Mouse (Mus musculus) thymus, postnatal 25 days (tissue): ENCODE measurements around the gene Gm11541.
"Not testable (repeated sequence)": the region's sequence is repeated elsewhere in the genome, so short reads cannot be mapped to it uniquely, and the experiment has no call there.

Experiments
- DNase-seq: peaks from one replicate; pipeline ENCODE4 v3.0.0; 2022

Gene Gm11541

GRCm38 (mm10) chr11:94697140-94697539 is 7.2 kb downstream of the Gm11541 start:
- peak; percentile 49 for DNase-seq

GRCm38 (mm10) chr11:94695508-94695907 is 8.8 kb downstream of the Gm11541 start:
- DNase-seq: peak; percentile 21

DNA sequence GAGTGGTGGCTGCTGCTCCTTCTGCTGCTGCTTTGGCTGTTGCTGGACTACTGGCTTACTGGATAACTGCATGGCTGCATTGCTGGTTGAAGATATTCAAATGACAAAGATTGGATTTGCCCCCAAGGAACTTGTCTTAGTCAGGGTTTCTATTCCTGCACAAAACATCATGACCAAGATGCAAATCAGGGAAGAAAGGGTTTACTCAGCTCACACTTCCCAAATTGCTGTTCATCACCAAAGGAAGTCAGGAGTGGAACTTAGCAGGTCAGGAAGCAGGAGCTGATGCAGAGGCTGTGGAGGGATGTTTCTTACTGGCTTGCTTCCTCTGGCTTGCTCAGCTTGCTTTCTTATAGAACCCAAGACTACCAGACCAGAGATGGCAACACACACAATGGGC is 11.8 kb downstream of the Gm11541 start:
- not testable (repeated sequence) for DNase-seq

GRCm38 (mm10) chr11:94687178-94687577 is 17.1 kb downstream of the Gm11541 start:
- DNase-seq: no peak

GRCm38 (mm10) chr11:94682427-94682826 is 21.9 kb downstream of the Gm11541 start:
- DNase-seq: no peak

DNA sequence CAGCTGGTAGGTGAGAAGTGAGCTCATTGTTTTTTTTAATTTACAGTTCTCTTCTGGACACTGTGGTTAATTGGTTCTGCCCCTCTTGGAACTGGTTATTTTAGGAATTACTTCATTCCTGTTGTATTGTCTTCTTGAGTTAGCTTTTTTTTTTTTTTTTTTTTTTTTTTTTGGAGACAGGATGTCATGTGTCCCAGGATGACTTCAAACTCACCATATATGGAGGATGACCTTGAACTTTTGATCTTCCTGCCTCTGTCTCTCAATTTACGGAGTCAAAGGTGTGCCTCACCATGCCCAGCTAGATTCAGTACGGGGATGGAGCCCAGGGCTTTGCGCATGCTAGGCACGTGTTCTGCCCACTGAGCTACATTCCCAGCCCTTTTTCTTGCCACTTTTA is 22.7 kb downstream of the Gm11541 start:
- DNase-seq: no peak

GRCm38 (mm10) chr11:94680639-94681038 is 23.7 kb downstream of the Gm11541 start:
- DNase-seq: no peak

DNA sequence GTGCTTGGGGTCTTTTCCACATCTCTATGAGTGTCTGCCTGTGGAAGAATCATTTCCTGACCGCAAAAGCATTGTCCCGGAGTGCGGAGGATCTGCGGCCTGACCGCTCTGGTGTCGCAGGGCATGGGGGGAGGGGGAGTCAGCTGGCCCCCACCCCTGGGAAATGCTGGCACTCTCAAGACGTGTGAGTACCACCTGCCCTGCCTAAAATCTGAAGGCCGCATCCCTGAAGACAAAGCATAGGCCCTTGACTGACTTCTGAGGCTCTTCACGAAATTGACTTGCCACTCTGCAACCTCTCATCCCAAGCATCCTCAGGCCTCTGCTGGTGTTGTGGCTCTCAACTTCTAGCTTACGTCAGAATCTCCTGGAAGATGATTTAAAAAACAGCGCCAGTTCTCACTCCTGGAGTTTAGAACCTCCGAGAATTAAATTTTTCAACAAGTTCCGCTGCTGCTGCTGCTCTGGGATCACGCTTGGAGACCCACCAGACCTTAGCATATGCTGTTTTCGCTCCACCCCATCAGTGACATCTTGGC is 26.6 kb downstream of the Gm11541 start:
- DNase-seq: no peak

- peak; percentile 96 for DNase-seq
Observed at GRCm38 (mm10) chr11:94676754-94677606, 27.3 kb downstream of the Gm11541 start, which contains the start of gene Xylt2. TSS of gene Xylt2 (minus strand) at chr11:94677515.

- DNase-seq: no peak
Observed at GRCm38 (mm10) chr11:94676308-94676707, 28.0 kb downstream of the Gm11541 start.

DNA sequence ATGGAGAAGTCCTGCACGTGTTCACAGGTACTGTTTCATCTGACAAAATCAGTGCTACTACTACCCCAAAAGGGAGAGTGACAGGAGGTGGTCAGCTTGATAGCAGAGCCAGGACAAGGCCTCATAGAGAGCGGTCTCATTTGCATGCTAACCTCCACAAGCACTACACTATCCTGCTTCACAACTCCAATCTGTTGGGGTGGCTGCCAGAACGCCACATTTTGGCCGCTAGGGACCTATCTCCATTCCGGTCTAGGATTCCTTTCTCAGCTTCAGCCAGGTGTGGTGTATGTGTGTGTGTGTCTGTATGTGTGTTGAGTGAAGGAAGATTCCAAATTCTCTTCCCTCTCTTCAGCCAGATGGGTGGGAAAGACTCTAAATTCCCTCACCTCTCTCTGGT is 28.9 kb downstream of the Gm11541 start:
- no peak for DNase-seq

- DNase-seq: no peak
Observed at GRCm38 (mm10) chr11:94674984-94675383, 29.3 kb downstream of the Gm11541 start.

GRCm38 (mm10) chr11:94665281-94665680 is 39.0 kb downstream of the Gm11541 start:
- DNase-seq: no peak

DNA sequence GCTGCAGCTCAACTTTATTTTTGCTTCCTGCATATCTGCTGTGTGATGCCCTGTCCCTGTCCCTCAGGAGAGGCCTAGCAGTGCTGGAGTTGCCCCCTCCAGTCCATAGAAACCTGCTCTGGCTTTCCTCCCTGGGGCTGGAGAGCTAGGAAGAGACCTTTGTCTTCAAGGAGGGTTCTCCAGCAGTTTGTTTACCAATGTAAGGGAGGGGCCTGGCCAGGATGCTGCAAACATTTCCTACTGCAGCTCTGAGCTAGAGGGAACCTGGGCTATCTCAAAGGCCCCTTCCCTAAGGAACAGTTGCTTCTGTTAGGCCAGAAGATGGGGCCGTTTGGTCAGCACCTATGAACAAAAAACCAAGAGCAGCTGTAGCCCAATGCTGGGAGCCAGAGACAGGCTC is 43.0 kb downstream of the Gm11541 start:
- DNase-seq: no peak

DNA sequence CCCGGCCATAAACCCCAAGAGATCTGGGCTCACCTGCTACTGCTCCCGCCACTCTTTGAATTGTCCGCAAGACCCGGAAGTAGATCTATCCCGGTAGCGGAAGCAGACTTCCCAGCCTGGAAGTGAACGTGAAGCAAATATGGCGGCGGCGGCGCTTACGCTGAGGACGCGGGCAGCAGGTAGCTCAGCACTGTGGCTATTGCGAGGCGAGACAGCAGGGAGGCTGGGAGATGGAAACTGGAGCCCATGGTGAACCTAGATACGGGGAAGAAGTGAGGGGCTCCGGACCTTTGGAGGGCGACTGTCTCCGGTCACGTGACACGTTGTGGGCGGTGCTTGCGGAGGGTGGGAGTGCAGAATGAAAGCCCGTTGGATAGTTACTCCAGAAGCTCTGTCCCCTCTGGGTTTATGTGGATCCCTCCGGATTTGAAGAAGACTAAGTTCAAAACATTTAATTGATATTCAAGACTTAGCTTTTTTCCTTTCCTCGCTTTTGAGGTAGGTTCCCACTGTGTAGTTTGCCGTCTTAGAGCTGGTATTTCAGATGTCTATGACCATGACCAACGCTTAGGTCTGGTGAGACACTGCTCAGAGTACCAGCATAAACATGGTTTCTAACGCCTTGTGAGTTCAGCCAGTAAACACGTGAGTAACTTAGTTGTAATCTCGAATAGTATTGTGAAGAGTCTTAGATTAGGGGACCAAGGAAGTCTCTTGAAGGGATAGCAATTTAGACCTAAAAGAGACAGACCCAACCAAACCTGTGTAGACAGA is 50.4 kb downstream of the Gm11541 start, which contains the start of the genes Mrpl27 and Eme1:
Gene Mrpl27 (plus strand): TSS at position 105 of the 774 bp plus-strand sequence.
Gene Eme1 (minus strand): TSS at position 302 of the 774 bp plus-strand sequence.
- DNase-seq: peak; percentile 89

- DNase-seq: no peak
Observed at GRCm38 (mm10) chr11:94652973-94653372, 51.3 kb downstream of the Gm11541 start.

- DNase-seq: not testable (repeated sequence)
Observed at GRCm38 (mm10) chr11:94651241-94651640, 53.1 kb downstream of the Gm11541 start.

- no peak for DNase-seq
Observed at GRCm38 (mm10) chr11:94646457-94646856, 57.8 kb downstream of the Gm11541 start.
